Mouse (Mus musculus) embryonic facial prominence, embryonic 11.5 days (tissue): ENCODE results near the gene Snrnp25. TPM values are rescaled to one million over a fixed set of nuclear protein-coding genes. Genes with fewer than 3 reads are reported as not detected.

Experiments used
- ATAC-seq: fragments of 200-750 bp; cut with Nextera tagmentation; replicated peaks from 2 replicates; pipeline ENCODE4 v1.8.0; 2017; ENCODE audit warnings: low read depth; ENCODE audit not compliant: insufficient number of reproducible peaks, low FRiP score, low TSS enrichment
- DNase-seq: peaks from one replicate; pipeline ENCODE4 v3.0.0-alpha.2; 2015; ENCODE audit warnings: low spot score
- H3K27ac ChIP-seq: fragments of 300-500 bp; sonication (generic); replicated peaks from 2 replicates; pipeline ENCODE4 v1.5.1; 2014; ENCODE audit warnings: mild to moderate bottlenecking, low read depth, low read length, control low read depth
- H3K27me3 ChIP-seq: fragments of 300-500 bp; sonication (generic); 2 replicates; pipeline ENCODE4 v1.6.1; 2014; ENCODE audit warnings: mild to moderate bottlenecking, low read length, moderate library complexity, mixed read lengths; ENCODE audit not compliant: control insufficient read depth, insufficient read depth
- H3K36me3 ChIP-seq: fragments of 300-500 bp; sonication (generic); replicated peaks from 2 replicates; pipeline ENCODE4 v1.6.1; 2014; ENCODE audit warnings: low read depth, mild to moderate bottlenecking, low read length, moderate library complexity, mixed read lengths; ENCODE audit not compliant: control insufficient read depth, insufficient read depth
- H3K4me1 ChIP-seq: fragments of 300-500 bp; sonication (generic); 2 replicates; pipeline ENCODE4 v1.6.1; 2014; ENCODE audit warnings: low read length, mixed read lengths; ENCODE audit not compliant: control insufficient read depth, insufficient read depth
- H3K4me2 ChIP-seq: fragments of 300-500 bp; sonication (generic); 2 replicates; pipeline ENCODE4 v1.6.1; 2014; ENCODE audit warnings: low read depth, mild to moderate bottlenecking, control low read depth, low read length, moderate library complexity
- H3K4me3 ChIP-seq: fragments of 300-500 bp; sonication (generic); 2 replicates; pipeline ENCODE4 v1.5.1; 2014; ENCODE audit warnings: low read depth, low read length, control low read depth
- H3K9ac ChIP-seq: fragments of 300-500 bp; sonication (generic); replicated peaks from 2 replicates; pipeline ENCODE4 v1.6.1; 2014; ENCODE audit warnings: mild to moderate bottlenecking, control low read depth, low read length
- H3K9me3 ChIP-seq: fragments of 300-500 bp; sonication (generic); replicated peaks from 2 replicates; pipeline ENCODE4 v1.6.1; 2016; ENCODE audit warnings: mild to moderate bottlenecking, low read length, inconsistent platforms, mixed read lengths; ENCODE audit not compliant: control insufficient read depth
- WGBS: fragments of 180-500 bp; shearing (Covaris S2); extraction: QIAGEN DNeasy Blood & Tissue Kit; methylation state at CpG from one replicate; pipeline ENCODE4 v1.1.7; 2014; 5-methylcytosine and 5-hydroxymethylcytosine counted together
- polyA plus RNA-seq: library from polyadenylated mRNA; unstranded; fragments of >200 nt; fragmentation: Nextera tagmentation; extraction: Ambion mirVana; gene quantifications from 2 replicates; pipeline ENCODE4 v1.2.1, GENCODE M21; 2014

Snrnp25 gene
- polyA plus RNA-seq, 1 experiment from 2014 or later = 91.8 TPM

DNA sequence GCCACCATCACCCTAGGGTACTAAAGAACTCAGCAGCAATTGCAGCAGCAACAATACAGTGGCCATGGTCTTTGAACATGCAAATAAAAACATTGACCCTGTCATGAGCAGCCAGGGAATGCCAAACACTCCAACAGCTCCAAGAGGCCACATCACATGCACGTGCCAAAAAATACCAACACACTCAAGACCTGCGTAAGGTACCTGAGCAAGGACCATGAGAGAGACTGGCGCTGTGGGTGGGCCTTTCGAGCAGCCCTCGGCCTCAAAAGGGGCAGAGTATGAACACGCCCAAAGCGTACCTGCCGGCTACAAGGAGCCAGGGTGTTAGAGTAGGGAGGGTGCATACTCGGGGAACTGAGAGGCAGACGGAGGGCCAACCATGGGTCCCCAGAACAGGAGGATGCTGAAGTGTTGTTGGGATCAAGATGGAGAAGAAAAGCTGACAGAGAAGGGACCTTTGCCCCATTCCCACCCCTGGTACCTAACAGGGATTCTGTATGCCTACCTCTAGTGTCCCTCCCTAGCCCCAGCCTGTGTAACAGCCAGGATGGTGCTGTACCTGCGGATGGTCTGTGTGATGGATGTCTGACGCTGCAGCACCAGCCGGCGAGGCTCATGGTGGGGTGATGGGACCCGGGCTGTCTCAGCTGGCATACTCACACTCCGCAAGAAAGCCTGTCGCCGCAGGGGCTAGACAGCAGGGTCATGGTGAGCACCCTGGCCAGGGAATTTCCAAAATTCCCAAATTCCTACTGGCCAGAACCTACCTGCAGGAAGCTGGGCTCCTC is 10.4 kb downstream of the Snrnp25 start:
- no peak for ATAC-seq
- H3K9ac ChIP-seq = no peak overlapping the region
- 91% methylated on average over 18 of the region's 18 CpGs for WGBS

DNA sequence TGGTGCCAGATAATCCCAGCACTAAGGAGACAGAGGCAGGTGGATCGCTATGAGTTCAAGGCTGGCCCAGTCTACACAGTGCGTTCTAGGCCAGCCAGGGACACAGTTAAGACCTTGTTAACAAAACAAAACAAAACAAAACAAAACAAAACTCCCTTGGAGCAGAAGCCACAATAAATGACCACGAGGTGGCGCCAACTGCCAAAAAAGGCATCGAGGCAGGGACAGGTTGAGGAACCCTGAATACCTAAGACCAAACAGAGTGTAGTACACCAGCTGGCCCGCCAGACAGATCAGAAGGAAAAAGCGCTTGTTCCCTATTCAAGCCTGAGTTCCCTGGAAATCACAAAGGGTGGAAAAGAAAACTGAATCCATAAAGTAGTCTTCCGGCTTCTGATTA is 11.6 kb downstream of the Snrnp25 start:
- ATAC-seq (no peak), DNase-seq (peak; percentile 88)
- Histone ChIP-seq H3K4me2 (no peak overlapping the region), H3K9ac (0 out of 2 replicates have a peak overlapping the region, but pooled peaks have one; percentile 2), H3K9me3 (no peaks in the 10 kb centered on the region), H3K4me1 (no peaks in the 10 kb centered on the region), H3K36me3 (no peaks in the 10 kb centered on the region; the same call in none of the 2 replicates), H3K4me3 (no peak overlapping the region), H3K27me3 (no peaks in the 10 kb centered on the region), H3K27ac (no peak overlapping the region)
- 29% methylated on average over 8 of the region's 8 CpGs for WGBS

More for the DNA sequence above, 10.4 kb downstream of the Snrnp25 start:
- Histone ChIP-seq H3K4me1 (no peaks in the 10 kb centered on the region), H3K9me3 (no peaks in the 10 kb centered on the region), H3K4me2 (no peak overlapping the region), H3K27me3 (no peaks in the 10 kb centered on the region), H3K36me3 (peaks cover 4% of the 10 kb centered on the region), H3K4me3 (no peak overlapping the region), H3K27ac (no peak overlapping the region)
- DNase-seq = no peak

DNA sequence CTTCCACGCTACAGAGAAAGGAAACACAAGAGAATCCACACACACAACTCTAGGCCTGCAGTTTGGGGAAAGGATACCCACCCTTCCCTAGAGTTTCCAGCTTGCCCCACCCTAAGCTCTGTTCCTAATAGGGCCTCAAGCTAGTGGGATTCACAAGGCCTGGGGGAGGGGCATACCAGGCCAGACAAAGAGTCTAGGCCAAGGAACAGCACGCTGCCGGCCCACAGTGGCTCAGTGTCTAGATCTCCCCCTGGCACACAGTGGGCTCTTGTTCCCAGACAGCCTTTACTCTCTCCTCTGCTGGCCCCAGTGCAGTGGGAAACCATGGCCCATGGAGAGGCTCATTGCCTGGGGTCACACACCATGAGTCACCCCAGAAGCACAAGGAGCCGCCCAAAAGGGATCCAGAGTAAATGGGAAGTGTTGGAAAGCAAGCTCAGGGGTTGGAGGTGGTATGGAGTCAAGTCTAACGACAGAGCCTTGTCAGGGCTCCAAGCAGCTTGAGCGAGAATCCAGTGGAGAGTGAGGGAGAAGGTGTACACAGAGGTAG is 13.4 kb downstream of the Snrnp25 start:
- H3K9ac ChIP-seq = no peak overlapping the region; the same call in 1 of the 2 replicates

DNA sequence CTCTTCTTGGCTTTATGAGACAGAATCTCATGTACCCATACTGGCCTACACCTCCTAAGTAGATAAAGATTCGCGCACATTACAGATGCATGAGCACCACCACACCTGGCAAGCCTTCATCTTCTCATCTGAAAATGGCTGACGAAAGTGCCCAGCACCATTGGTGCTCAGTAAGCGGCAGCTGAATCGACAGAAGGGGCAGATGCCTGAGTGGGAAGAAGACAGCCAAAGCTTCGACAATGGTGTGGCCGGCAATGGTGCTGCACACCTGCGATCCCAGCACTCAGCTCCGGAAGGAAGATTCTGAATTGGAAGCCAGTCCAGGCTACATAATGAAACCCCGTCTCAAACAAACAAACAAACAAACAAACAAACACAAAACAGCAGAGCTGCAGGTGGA is 14.1 kb downstream of the Snrnp25 start:
- no peak overlapping the region for H3K9ac ChIP-seq
- peaks cover 3% of the 10 kb centered on the region; the same call in 1 of the 2 replicates for H3K4me1 ChIP-seq

More for the DNA sequence above, 13.4 kb downstream of the Snrnp25 start:
- H3K27ac ChIP-seq = no peak overlapping the region
- peak; percentile 20 for DNase-seq
- no peaks in the 10 kb centered on the region for H3K9me3 ChIP-seq
- H3K4me1 ChIP-seq = peaks cover 3% of the 10 kb centered on the region; the same call in 1 of the 2 replicates
- ATAC-seq = no peak
- no peaks in the 10 kb centered on the region for H3K27me3 ChIP-seq
- 38% methylated on average over 6 of the region's 6 CpGs for WGBS
- no peak overlapping the region for H3K4me2 ChIP-seq
- H3K4me3 ChIP-seq = no peak overlapping the region
- no peaks in the 10 kb centered on the region for H3K36me3 ChIP-seq

DNA sequence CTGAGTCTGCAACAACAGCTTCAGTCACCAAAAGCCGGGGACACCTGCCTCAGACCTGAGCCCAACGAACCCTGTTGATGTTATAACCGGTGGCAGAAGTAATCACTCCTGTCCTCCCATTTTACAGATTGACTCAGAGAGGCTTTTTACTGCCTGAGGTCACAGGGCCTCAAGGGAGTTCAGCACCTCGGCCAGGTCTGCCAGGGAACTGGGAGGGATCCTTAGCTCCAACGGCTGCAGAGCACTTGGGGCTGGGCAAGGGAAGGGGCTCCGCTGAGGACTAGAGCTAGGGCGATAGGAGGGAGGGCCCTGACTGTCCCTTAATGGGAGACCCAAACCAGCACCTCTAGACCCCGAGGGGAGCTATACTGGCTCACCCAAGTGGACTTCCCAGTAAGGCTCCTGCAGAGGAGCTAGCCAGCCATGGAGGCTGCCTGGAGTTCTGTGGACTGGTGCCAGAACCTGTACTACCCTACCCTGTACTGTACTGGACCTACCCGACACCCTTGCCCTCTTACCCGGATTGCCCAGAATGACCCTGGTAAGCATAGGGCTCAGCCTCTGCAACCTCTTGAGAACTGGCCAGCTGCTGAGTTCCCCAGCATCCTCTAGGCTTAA is 15.5 kb downstream of the Snrnp25 start:
- peak overlapping the region; percentile 89; the same call in 1 of the 2 replicates for H3K9ac ChIP-seq
- peak overlapping the region; percentile 86 for H3K4me3 ChIP-seq
- no peaks in the 10 kb centered on the region for H3K27me3 ChIP-seq
- peak; percentile 2 for ATAC-seq
- H3K9me3 ChIP-seq = no peaks in the 10 kb centered on the region
- DNase-seq = no peak
- peak overlapping the region; percentile 80; the same call in 1 of the 2 replicates for H3K27ac ChIP-seq
- H3K4me2 ChIP-seq = peak overlapping the region; percentile 96
- H3K4me1 ChIP-seq = peaks cover 9% of the 10 kb centered on the region; the same call in 1 of the 2 replicates
- H3K36me3 ChIP-seq = no peaks in the 10 kb centered on the region
- 35% methylated on average over 10 of the region's 10 CpGs for WGBS

More for the DNA sequence above, 14.1 kb downstream of the Snrnp25 start:
- no peak overlapping the region for H3K4me3 ChIP-seq
- no peaks in the 10 kb centered on the region for H3K27me3 ChIP-seq
- 86% methylated on average over 10 of the region's 10 CpGs for WGBS
- ATAC-seq (no peak), DNase-seq (no peak)
- no peaks in the 10 kb centered on the region for H3K36me3 ChIP-seq
- no peak overlapping the region for H3K27ac ChIP-seq
- H3K4me2 ChIP-seq = no peak overlapping the region
- no peaks in the 10 kb centered on the region for H3K9me3 ChIP-seq

DNA sequence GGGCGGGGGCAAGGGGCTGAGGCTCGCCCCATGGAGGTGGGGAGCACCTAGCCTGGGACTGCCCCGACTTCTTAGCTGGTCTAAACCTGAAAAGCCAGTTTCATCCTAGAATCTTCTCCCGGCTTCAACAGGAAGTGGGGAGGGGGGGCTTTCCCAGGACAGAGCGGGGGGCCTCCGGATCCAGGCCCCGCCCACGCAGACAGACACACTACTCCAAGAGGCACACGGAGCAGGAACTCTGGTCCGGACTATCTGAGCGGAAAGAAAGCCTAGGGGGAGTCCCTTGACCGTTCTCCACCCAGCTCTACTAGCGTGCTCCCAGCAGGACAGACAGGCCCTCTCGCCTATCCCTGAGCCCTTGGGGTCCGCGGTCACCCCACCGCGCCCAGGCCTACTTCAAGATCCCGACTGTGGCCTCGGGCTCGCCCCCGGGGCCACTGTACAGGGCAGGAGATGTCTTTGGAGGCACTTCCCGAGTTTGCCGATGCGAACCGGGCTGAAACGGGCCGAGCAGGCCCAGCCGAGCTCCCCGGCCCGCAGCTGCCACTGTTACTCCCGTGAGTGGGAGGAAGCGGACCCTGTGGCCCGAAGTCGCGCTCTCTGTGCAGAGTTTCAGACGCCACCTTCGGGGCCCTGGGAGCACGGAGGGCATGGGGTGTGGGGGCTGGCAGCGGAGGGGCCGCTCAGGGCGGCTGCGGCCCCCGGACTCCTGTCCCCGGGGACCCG is 16.2 kb downstream of the Snrnp25 start:
- H3K27me3 ChIP-seq = no peaks in the 10 kb centered on the region
- H3K9ac ChIP-seq = peak overlapping the region; percentile 89
- peaks cover 9% of the 10 kb centered on the region; the same call in 1 of the 2 replicates for H3K4me1 ChIP-seq
- H3K27ac ChIP-seq = peak overlapping the region; percentile 80
- H3K4me3 ChIP-seq = peak overlapping the region; percentile 86
- under 1% methylated on average over 46 of the region's 46 CpGs for WGBS
- H3K9me3 ChIP-seq = no peaks in the 10 kb centered on the region
- no peaks in the 10 kb centered on the region for H3K36me3 ChIP-seq
- DNase-seq = peak; percentile 78
- ATAC-seq = peak; percentile 62
- H3K4me2 ChIP-seq = peak overlapping the region; percentile 96

DNA sequence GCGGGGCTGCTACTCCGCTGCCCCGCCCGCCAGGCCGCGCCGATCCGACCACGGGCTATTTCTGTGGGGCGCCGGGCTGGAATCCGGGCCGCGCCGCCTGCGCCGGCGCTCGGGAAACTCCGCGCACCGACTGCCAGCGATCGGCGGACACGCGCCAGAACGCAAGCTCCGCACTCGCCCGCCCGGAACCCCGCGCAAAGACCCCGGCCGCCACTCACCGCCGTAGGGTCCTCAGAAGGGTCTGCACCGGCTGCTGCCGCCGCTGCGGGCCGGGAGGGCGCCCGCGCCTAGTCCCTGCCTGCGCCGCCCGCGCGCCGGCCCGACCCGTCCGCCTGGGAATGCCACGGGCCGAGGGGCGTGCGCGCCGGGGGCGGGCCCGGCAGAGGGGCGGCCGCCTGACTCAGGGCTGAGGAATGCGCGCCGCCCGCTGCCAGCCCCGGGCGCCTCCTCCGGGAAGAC is 16.8 kb downstream of the Snrnp25 start, which contains the start of gene Rhbdf1:
Gene Rhbdf1 (minus strand): TSS at position 350 of the 459 bp plus-strand sequence.
- Histone ChIP-seq H3K36me3 (no peaks in the 10 kb centered on the region), H3K9ac (peak within 1 kb of the TSS; percentile 89), H3K4me1 (peaks cover 9% of the 10 kb centered on the region; the same call in 1 of the 2 replicates), H3K4me2 (peak within 1 kb of the TSS; percentile 96), H3K9me3 (no peaks in the 10 kb centered on the region), H3K27ac (peak within 1 kb of the TSS; percentile 80), H3K27me3 (no peaks in the 10 kb centered on the region), H3K4me3 (peak within 1 kb of the TSS; percentile 86)
- DNase-seq (peak; percentile 77), ATAC-seq (peak; percentile 44)
- under 1% methylated on average over 60 of the region's 72 CpGs for WGBS
